Mouse (Mus musculus) layer of hippocampus, adult 2 months (tissue): ENCODE results near the gene Kif1c. TPM values are rescaled to one million over a fixed set of nuclear protein-coding genes. Genes with fewer than 3 reads are reported as not detected.

Experiments
- DNase-seq, 2 experiments: peaks; one replicate each; pipeline ENCODE4 v3.0.0; 2022; ENCODE audit warnings: low spot score in 2 of 2
- H3K27ac ChIP-seq: fragments of 200-600 bp; 2 replicates; pipeline ENCODE4 v1.8.1; 2022
- H3K4me3 ChIP-seq: fragments of 200-600 bp; 2 replicates; pipeline ENCODE4 v1.8.1; 2022; ENCODE audit warnings: mild to moderate bottlenecking
- CTCF ChIP-seq: fragments of 200-600 bp; conservative IDR thresholded peaks from 2 replicates; pipeline ENCODE4 v1.8.1; 2022; ENCODE audit warnings: antibody characterized with exemption, mild to moderate bottlenecking, moderate library complexity
- total RNA-seq, 2 experiments: library from RNA; stranded (reverse); gene quantifications; 2 replicates each; pipeline ENCODE4 v1.2.3; 2021

Gene Kif1c
- total RNA-seq, 2 experiments from 2014 or later = 76.5 to 89.8 TPM

GRCm38 (mm10) chr11:70657573-70657972 lies 42.8 kb upstream of the Kif1c start:
- H3K4me3 ChIP-seq = no peak overlapping the region
- DNase-seq = no peak
- no peak overlapping the region for H3K27ac ChIP-seq
- no peak for TF ChIP-seq CTCF

GRCm38 (mm10) chr11:70657991-70658390 lies 42.4 kb upstream of the Kif1c start:
- no peak for DNase-seq
- TF ChIP-seq CTCF = no peak
- H3K27ac ChIP-seq = no peak overlapping the region
- no peak overlapping the region for H3K4me3 ChIP-seq

- no peak for DNase-seq
- Histone ChIP-seq H3K4me3 (no peak overlapping the region), H3K27ac (no peak overlapping the region)
- TF ChIP-seq CTCF = no peak
Observed at GRCm38 (mm10) chr11:70658521-70658920, 41.8 kb upstream of the Kif1c start.

- no peak for TF ChIP-seq CTCF
- Histone ChIP-seq H3K4me3 (no peak overlapping the region), H3K27ac (no peak overlapping the region)
- no peak for DNase-seq
Observed at GRCm38 (mm10) chr11:70658942-70659341, 41.4 kb upstream of the Kif1c start.

- DNase-seq = no peak
- Histone ChIP-seq H3K27ac (no peak overlapping the region), H3K4me3 (no peak overlapping the region)
- no peak for TF ChIP-seq CTCF
Observed at GRCm38 (mm10) chr11:70660571-70660970, 39.8 kb upstream of the Kif1c start.

GRCm38 (mm10) chr11:70663101-70663500 lies 37.2 kb upstream of the Kif1c start:
- H3K4me3 ChIP-seq = no peak overlapping the region
- no peak for TF ChIP-seq CTCF
- no peak overlapping the region for H3K27ac ChIP-seq
- DNase-seq = no peak

GRCm38 (mm10) chr11:70663957-70664356 lies 36.4 kb upstream of the Kif1c start:
- no peak for DNase-seq
- Histone ChIP-seq H3K4me3 (no peak overlapping the region), H3K27ac (no peak overlapping the region)
- TF ChIP-seq CTCF = no peak

GRCm38 (mm10) chr11:70664741-70665140 lies 35.6 kb upstream of the Kif1c start:
- Histone ChIP-seq H3K4me3 (no peak overlapping the region), H3K27ac (no peak overlapping the region)
- DNase-seq = no peak
- TF ChIP-seq CTCF = peak; percentile 12; the same call in 1 of the 2 replicates

- no peak for TF ChIP-seq CTCF
- Histone ChIP-seq H3K27ac (no peak overlapping the region), H3K4me3 (no peak overlapping the region)
- DNase-seq = no peak
Observed at GRCm38 (mm10) chr11:70666687-70667086, 33.7 kb upstream of the Kif1c start.

- no peak for TF ChIP-seq CTCF
Observed at GRCm38 (mm10) chr11:70667271-70668150, 32.8 kb upstream of the Kif1c start.

GRCm38 (mm10) chr11:70668335-70668770 lies 32.0 kb upstream of the Kif1c start:
- TF ChIP-seq CTCF = no peak
- peak in 1 of 2 experiments; percentile 69 for DNase-seq
- Histone ChIP-seq H3K4me3 (peak overlapping the region; percentile 82), H3K27ac (peak overlapping the region; percentile 99)

More at GRCm38 (mm10) chr11:70667271-70668150, 32.8 kb upstream of the Kif1c start:
- DNase-seq = no peak
- peak overlapping the region; percentile 82 for H3K4me3 ChIP-seq
- peak overlapping the region; percentile 99 for H3K27ac ChIP-seq

GRCm38 (mm10) chr11:70668771-70669505 lies 31.4 kb upstream of the Kif1c start, which contains the start of gene Spag7:
Gene Spag7 (minus strand): TSS chr11:70669416.
- peak within 1 kb of the TSS; percentile 82 for H3K4me3 ChIP-seq
- no peak for TF ChIP-seq CTCF
- peak within 1 kb of the TSS; percentile 99 for H3K27ac ChIP-seq
- DNase-seq = peak; percentile 92 to 99
